Mouse (Mus musculus) midbrain, embryonic 16.5 days (tissue): ENCODE data around the gene Chst5. TPM values are rescaled to one million over a fixed set of nuclear protein-coding genes. Genes with fewer than 3 reads are reported as not detected.
"Not testable (repeated sequence)": the region's sequence is repeated elsewhere in the genome, so short reads cannot be mapped to it uniquely, and the experiment has no call there.

Experiments
- ATAC-seq: fragments of 200-750 bp; cut with Nextera tagmentation; 2 replicates; pipeline ENCODE4 v1.8.0; 2017; ENCODE audit warnings: moderate TSS enrichment
- H3K27ac ChIP-seq: fragments of 300-500 bp; sonication (generic); 2 replicates; pipeline ENCODE4 v1.5.1; 2014; ENCODE audit warnings: mild to moderate bottlenecking, low read length, mixed read lengths
- H3K27me3 ChIP-seq: fragments of 300-500 bp; sonication (generic); 2 replicates; pipeline ENCODE4 v1.6.1; 2014; ENCODE audit warnings: low read depth, low read length, mixed read lengths; ENCODE audit not compliant: control insufficient read depth, insufficient read depth
- H3K36me3 ChIP-seq: fragments of 300-500 bp; sonication (generic); 2 replicates; pipeline ENCODE4 v1.6.1; 2014; ENCODE audit warnings: mild to moderate bottlenecking, low read length, moderate library complexity, mixed read lengths; ENCODE audit not compliant: control insufficient read depth, insufficient read depth
- H3K4me1 ChIP-seq: fragments of 300-500 bp; sonication (generic); 2 replicates; pipeline ENCODE4 v1.6.1; 2014; ENCODE audit warnings: mild to moderate bottlenecking, low read length, mixed read lengths; ENCODE audit not compliant: control insufficient read depth, insufficient read depth
- H3K4me2 ChIP-seq: fragments of 300-500 bp; sonication (generic); 2 replicates; pipeline ENCODE4 v1.6.1; 2014; ENCODE audit warnings: mild to moderate bottlenecking, low read length, mixed read lengths
- H3K4me3 ChIP-seq: fragments of 300-500 bp; sonication (generic); 2 replicates; pipeline ENCODE4 v1.5.1; 2014; ENCODE audit warnings: low read depth, mild to moderate bottlenecking, low read length, moderate library complexity, mixed read lengths
- H3K9ac ChIP-seq: fragments of 300-500 bp; sonication (generic); 2 replicates; pipeline ENCODE4 v1.6.1; 2014; ENCODE audit warnings: low read depth, low read length, mixed read lengths
- H3K9me3 ChIP-seq: fragments of 300-500 bp; sonication (generic); replicated peaks from 2 replicates; pipeline ENCODE4 v1.6.1; 2014; ENCODE audit warnings: mild to moderate bottlenecking, low read length, mixed read lengths; ENCODE audit not compliant: control insufficient read depth, poor library complexity, severe bottlenecking
- WGBS: fragments of 180-500 bp; shearing (Covaris S2); extraction: QIAGEN DNeasy Blood & Tissue Kit; methylation state at CpG from one replicate; pipeline ENCODE4 v1.1.7; 2014; 5-methylcytosine and 5-hydroxymethylcytosine counted together
- polyA plus RNA-seq: library from polyadenylated mRNA; unstranded; fragments of >200 nt; fragmentation: Nextera tagmentation; extraction: Ambion mirVana; gene quantifications from 2 replicates; pipeline ENCODE4 v1.2.1, GENCODE M21; 2015

Gene Chst5
- polyA plus RNA-seq, 1 experiment from 2014 or later = 4.1 TPM

- Histone ChIP-seq H3K27ac (no peak overlapping the region), H3K4me2 (no peak overlapping the region), H3K9me3 (no peaks in the 10 kb centered on the region), H3K4me3 (no peak overlapping the region), H3K4me1 (peaks cover 15% of the 10 kb centered on the region), H3K36me3 (peaks cover 24% of the 10 kb centered on the region), H3K9ac (no peak overlapping the region), H3K27me3 (no peaks in the 10 kb centered on the region)
- no peak for ATAC-seq
- WGBS = 90% methylated on average over 2 of the region's 2 CpGs
Measured at GRCm38 (mm10) chr8:111943544-111943943, 33.3 kb upstream of the Chst5 start.

GRCm38 (mm10) chr8:111941101-111941454, 30.8 kb upstream of the Chst5 start:
- peaks cover 15% of the 10 kb centered on the region for H3K4me1 ChIP-seq
- no peaks in the 10 kb centered on the region for H3K27me3 ChIP-seq
- no peaks in the 10 kb centered on the region for H3K9me3 ChIP-seq
- H3K9ac ChIP-seq = peak overlapping the region; percentile 91
- peak overlapping the region; percentile 98 for H3K4me2 ChIP-seq
- ATAC-seq = peak; percentile 21
- H3K4me3 ChIP-seq = peak overlapping the region; percentile 99
- peak overlapping the region; percentile 78 for H3K27ac ChIP-seq
- H3K36me3 ChIP-seq = peaks cover 11% of the 10 kb centered on the region
- WGBS = 2% methylated on average over 23 of the region's 23 CpGs

- peaks cover 15% of the 10 kb centered on the region for H3K4me1 ChIP-seq
- H3K9me3 ChIP-seq = no peaks in the 10 kb centered on the region
- H3K4me2 ChIP-seq = peak within 1 kb of the TSS; percentile 98
- peak within 1 kb of the TSS; percentile 78 for H3K27ac ChIP-seq
- under 1% methylated on average over 64 of the region's 65 CpGs for WGBS
- peak; percentile 98 for ATAC-seq
- peak within 1 kb of the TSS; percentile 91 for H3K9ac ChIP-seq
- H3K27me3 ChIP-seq = no peaks in the 10 kb centered on the region
- peaks cover 10% of the 10 kb centered on the region for H3K36me3 ChIP-seq
- peak within 1 kb of the TSS; percentile 99 for H3K4me3 ChIP-seq
Measured at GRCm38 (mm10) chr8:111940171-111941100, 30.2 kb upstream of the Chst5 start, which contains the start of gene Gabarapl2. Gene Gabarapl2 (plus strand): TSS chr8:111940703.

GRCm38 (mm10) chr8:111939516-111940142, 29.4 kb upstream of the Chst5 start:
- Histone ChIP-seq H3K9ac (peak overlapping the region; percentile 53), H3K27ac (peak overlapping the region; percentile 78; the same call in 1 of the 2 replicates), H3K36me3 (peaks cover 4% of the 10 kb centered on the region), H3K4me1 (peaks cover 15% of the 10 kb centered on the region), H3K4me3 (peak overlapping the region; percentile 99), H3K27me3 (no peaks in the 10 kb centered on the region), H3K9me3 (no peaks in the 10 kb centered on the region), H3K4me2 (peak overlapping the region; percentile 73)
- ATAC-seq = peak; percentile 51
- WGBS = 11% methylated on average over 10 of the region's 10 CpGs

- H3K4me2 ChIP-seq, H3K9ac ChIP-seq, H3K9me3 ChIP-seq, H3K27me3 ChIP-seq, H3K27ac ChIP-seq, H3K4me3 ChIP-seq, H3K36me3 ChIP-seq, ATAC-seq: not testable (repeated sequence)
- peaks cover 15% of the 10 kb centered on the region for H3K4me1 ChIP-seq
- 85% methylated on average over 8 of the region's 9 CpGs for WGBS
Measured at GRCm38 (mm10) chr8:111938076-111938985, 28.1 kb upstream of the Chst5 start.

- no peak for ATAC-seq
Measured at GRCm38 (mm10) chr8:111937184-111937583, 26.9 kb upstream of the Chst5 start.

GRCm38 (mm10) chr8:111934201-111934600, 24.0 kb upstream of the Chst5 start:
- 85% methylated on average over 2 of the region's 2 CpGs for WGBS
- Histone ChIP-seq H3K9me3 (no peaks in the 10 kb centered on the region), H3K36me3 (no peaks in the 10 kb centered on the region), H3K4me3 (no peak overlapping the region), H3K27ac (no peak overlapping the region), H3K27me3 (no peaks in the 10 kb centered on the region), H3K4me1 (peaks cover 12% of the 10 kb centered on the region), H3K9ac (no peak overlapping the region), H3K4me2 (peak overlapping the region; percentile 24)
- no peak for ATAC-seq

More at GRCm38 (mm10) chr8:111937184-111937583, 26.9 kb upstream of the Chst5 start:
- H3K9ac ChIP-seq = no peak overlapping the region
- WGBS = 72% methylated on average over 3 of the region's 3 CpGs
- no peaks in the 10 kb centered on the region for H3K9me3 ChIP-seq
- no peaks in the 10 kb centered on the region for H3K27me3 ChIP-seq
- H3K4me2 ChIP-seq = no peak overlapping the region
- no peak overlapping the region for H3K4me3 ChIP-seq
- no peak overlapping the region for H3K27ac ChIP-seq
- H3K36me3 ChIP-seq = no peaks in the 10 kb centered on the region
- H3K4me1 ChIP-seq = peaks cover 23% of the 10 kb centered on the region

GRCm38 (mm10) chr8:111933348-111934076, 23.3 kb upstream of the Chst5 start, which contains the start of gene Tmem231:
Gene Tmem231 (minus strand): TSS chr8:111933881.
- Histone ChIP-seq H3K4me2 (peak within 1 kb of the TSS; percentile 87), H3K36me3 (no peaks in the 10 kb centered on the region), H3K4me3 (peak within 1 kb of the TSS; percentile 78), H3K27ac (peak within 1 kb of the TSS; percentile 94), H3K4me1 (peaks cover 12% of the 10 kb centered on the region), H3K9ac (peak within 1 kb of the TSS; percentile 84), H3K9me3 (no peaks in the 10 kb centered on the region), H3K27me3 (no peaks in the 10 kb centered on the region)
- WGBS = under 1% methylated on average over 53 of the region's 53 CpGs
- ATAC-seq = peak; percentile 100
